Comparison of ENCODE assay signal across 9 mouse cellular contexts in the genomic region with DNA sequence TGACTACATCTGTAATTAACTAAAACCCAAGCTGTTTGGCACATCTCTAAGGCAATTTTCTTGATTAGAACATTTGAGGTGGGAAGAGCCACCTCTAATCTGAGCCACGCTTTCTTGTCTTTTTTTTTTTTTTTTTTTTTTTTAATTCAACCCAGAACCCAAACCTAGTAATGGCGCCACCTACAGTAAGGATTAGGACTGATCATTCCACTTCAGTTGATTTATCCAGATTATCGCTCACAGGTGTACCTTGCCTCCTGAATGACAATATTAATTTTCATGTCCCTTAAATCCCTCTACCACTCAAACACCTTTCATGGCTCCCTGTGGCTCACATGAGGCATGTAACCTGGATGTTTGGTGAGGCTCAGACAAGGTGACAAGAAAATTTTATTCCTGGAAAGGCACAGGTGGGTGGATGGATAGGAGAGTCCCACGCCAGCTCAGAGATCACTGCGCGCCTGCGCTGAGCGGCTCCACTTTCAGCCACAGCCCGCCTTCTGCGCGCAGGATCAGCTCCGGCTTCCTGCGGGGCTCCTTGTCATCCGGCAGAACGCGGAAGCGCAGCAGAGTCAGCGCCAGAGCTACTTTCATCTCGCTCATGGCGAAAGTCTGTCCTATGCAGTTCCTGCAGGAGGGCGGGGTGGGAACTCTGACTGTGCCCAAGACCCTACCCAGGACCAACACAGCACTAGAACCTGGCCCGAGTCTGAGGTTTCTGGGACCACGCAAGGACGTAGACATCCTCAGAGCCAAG. TPM values are rescaled to one million over a fixed set of nuclear protein-coding genes. Genes with fewer than 3 reads are reported as not detected.
A peak's percentile ranks its signal among the peaks of the same experiment; 100 is the strongest.
DNase-seq lines count a peak whose midpoint lies in the region; ATAC-seq and TF ChIP-seq lines count a peak whose summit lies in the region.
"Had no signal": no experiment of that assay in that cellular context is flagged by ENCODE, and none has a peak within 500 bp of the region (broad histone marks: within the 10 kb centered on the region; RNA-seq: fewer than 3 reads in every experiment).

No protein-coding gene starts in this region.

- peaks cover 7% of the 10 kb centered on the region; the same call in 1 of the 2 replicates for H3K4me1 ChIP-seq in limb, embryonic 12.5 days (replicated peaks)
- H3K4me1 ChIP-seq in midbrain, embryonic 12.5 days: no peaks in the 10 kb centered on the region
- H3K4me1 ChIP-seq in spleen, adult 2 months (ENCODE audit: control insufficient read depth, insufficient read depth, insufficient read length): no peaks in the 10 kb centered on the region

- no peaks in the 10 kb centered on the region for H3K27me3 ChIP-seq in limb, embryonic 12.5 days
- 0 out of 2 replicates have a peak, but pooled peaks cover 7% of the 10 kb centered on the region for H3K27me3 ChIP-seq in midbrain, embryonic 12.5 days
- no peaks in the 10 kb centered on the region for H3K27me3 ChIP-seq in spleen, adult 2 months (ENCODE audit: control insufficient read depth, insufficient read depth, low read length)

- DNase-seq in adrenal gland, adult 18-20 months (ENCODE audit: low spot score in 2 of 2): peak; percentile 36 to 42
- peak; percentile 69 for DNase-seq in embryo, embryonic 10 days (ENCODE audit: low spot score)
- DNase-seq in heart, adult 9 months (ENCODE audit: low spot score in 2 of 2): peak; percentile 22 to 23
- DNase-seq in kidney, adult 9 months: peak; percentile 32
- peak; percentile 7 to 52 for DNase-seq in spleen, adult 2 months (ENCODE audit: low read depth in 1 of 2, low spot score in 2 of 2)
- no peak for DNase-seq in MN1 (ENCODE audit: low spot score)

- H3K27ac ChIP-seq in limb, embryonic 12.5 days: no peak overlapping the region
- H3K27ac ChIP-seq in midbrain, embryonic 12.5 days (replicated peaks): no peak overlapping the region
- H3K27ac ChIP-seq in spleen, adult 2 months (ENCODE audit: insufficient read depth, low read length): no peak overlapping the region

- peak overlapping the region; percentile 61 for H3K4me2 ChIP-seq in limb, embryonic 12.5 days
- H3K4me2 ChIP-seq in midbrain, embryonic 12.5 days (replicated peaks): peak overlapping the region; percentile 64

- WGBS in limb, embryonic 12.5 days: 18% methylated on average over 24 of the region's 24 CpGs
- WGBS in midbrain, embryonic 12.5 days: 12% methylated on average over 24 of the region's 24 CpGs
- 23% methylated on average over 24 of the region's 24 CpGs for WGBS in spleen, adult 2 months

- H3K9me3 ChIP-seq in limb, embryonic 12.5 days: no peaks in the 10 kb centered on the region
- H3K9me3 ChIP-seq in midbrain, embryonic 12.5 days: no peaks in the 10 kb centered on the region

- H3K4me3 ChIP-seq in limb, embryonic 12.5 days (replicated peaks): peak overlapping the region; percentile 47
- H3K4me3 ChIP-seq in midbrain, embryonic 12.5 days: peak overlapping the region; percentile 48
- peak overlapping the region; percentile 60 for H3K4me3 ChIP-seq in spleen, adult 2 months (ENCODE audit: extremely low read depth, insufficient read depth, insufficient read length)

- peak overlapping the region; percentile 63 for H3K9ac ChIP-seq in limb, embryonic 12.5 days (replicated peaks)
- H3K9ac ChIP-seq in midbrain, embryonic 12.5 days (replicated peaks): peak overlapping the region; percentile 63

- peak; percentile 39; the same call in 1 of the 2 replicates for TF ChIP-seq POLR2A in spleen, adult 2 months (IDR thresholded peaks at IDR 0.05; ENCODE audit: low read depth, low read length)

- TF ChIP-seq CTCF in spleen, adult 2 months (IDR thresholded peaks at IDR 0.05; ENCODE audit: extremely low read depth, insufficient read depth, insufficient read length, insufficient replicate concordance): no peak

- H3K36me3 ChIP-seq in limb, embryonic 12.5 days: no peaks in the 10 kb centered on the region
- H3K36me3 ChIP-seq in midbrain, embryonic 12.5 days: no peaks in the 10 kb centered on the region
- peaks cover 4% of the 10 kb centered on the region; the same call in 1 of the 2 replicates for H3K36me3 ChIP-seq in spleen, adult 2 months (ENCODE audit: control insufficient read depth, insufficient read depth, low read length)

- ATAC-seq in limb, embryonic 12.5 days (ENCODE audit: insufficient number of reproducible peaks, insufficient read depth, low FRiP score, low TSS enrichment, low read depth): peak; percentile 58; the same call in 1 of the 2 replicates
- ATAC-seq in midbrain, embryonic 12.5 days (ENCODE audit: low FRiP score, low read depth): peak; percentile 78

RNA-seq across cellular contexts. Expression of a gene that starts 21.1 kb away (rescaled TPM):
- total RNA-seq in adrenal gland, adult 18-20 months (2021): 10 to 100 TPM in 1 of 2 experiments, 1 to 10 TPM in 1; 9.5 to 15.5 TPM
- 0.66 and 1.3 TPM in 2 replicates for polyA plus RNA-seq in limb, embryonic 12.5 days (2016; fragmentation: Nextera tagmentation; extraction: Ambion mirVana)
- 0.63 and 1.2 TPM in 2 replicates for polyA plus RNA-seq in midbrain, embryonic 12.5 days (2016; fragmentation: Nextera tagmentation; extraction: Ambion mirVana)
- polyA plus RNA-seq in spleen, adult 2 months (2012; rRNA removed): 80.8 and 95.2 TPM in 2 replicates

RNA-seq across cellular contexts. Expression of a gene that starts 37.5 kb away (rescaled TPM):
- total RNA-seq in adrenal gland, adult 18-20 months (2021): 10 to 100 TPM; 15.3 to 21.1 TPM
- 19.2 and 20.7 TPM in 2 replicates for polyA plus RNA-seq in limb, embryonic 12.5 days (2016; fragmentation: Nextera tagmentation; extraction: Ambion mirVana)
- polyA plus RNA-seq in midbrain, embryonic 12.5 days (2016; fragmentation: Nextera tagmentation; extraction: Ambion mirVana): 20.6 and 23.6 TPM in 2 replicates
- 2.9 and 3.8 TPM in 2 replicates for polyA plus RNA-seq in spleen, adult 2 months (2012; rRNA removed)

RNA-seq across cellular contexts. Expression of a gene that starts 52.7 kb away (rescaled TPM):
- not detected for total RNA-seq in adrenal gland, adult 18-20 months (2021)
- not detected in 2 replicates for polyA plus RNA-seq in limb, embryonic 12.5 days (2016; fragmentation: Nextera tagmentation; extraction: Ambion mirVana)
- polyA plus RNA-seq in midbrain, embryonic 12.5 days (2016; fragmentation: Nextera tagmentation; extraction: Ambion mirVana): not detected in 2 replicates
- polyA plus RNA-seq in spleen, adult 2 months (2012; rRNA removed): 0.16 TPM in 1 of 2 replicates, not detected in the other
- polyA plus RNA-seq: large intestine, adult 2 months had no signal

Comparison
In these comparisons a context has a peak if more than half of its experiments do, and no peak if none do; other contexts are left out.
1. RNA of a gene that starts 21.1 kb away (polyA plus RNA-seq): 80.8 to 95.2 TPM in spleen, adult 2 months; 0.66 to 1.3 TPM in limb, embryonic 12.5 days and 0.63 to 1.2 TPM in midbrain, embryonic 12.5 days; every median in the first group is over 10 times any median in the second.
2. Peak in every context shown above with its lines, with median percentiles within 50 percentile points of each other: H3K4me3 ChIP-seq.